Mouse (Mus musculus) lung, adult 2 months (tissue): ENCODE results near the gene Msi2. TPM values are rescaled to one million over a fixed set of nuclear protein-coding genes. Genes with fewer than 3 reads are reported as not detected.

Experiments
- DNase-seq: peaks from one replicate; pipeline ENCODE4 v3.0.0; 2022
- H3K4me1 ChIP-seq: fragments of 200-500 bp; 2 replicates; pipeline ENCODE4 v1.6.1; 2011; ENCODE audit warnings: low read length; ENCODE audit not compliant: control insufficient read depth, insufficient read depth
- H3K4me3 ChIP-seq: fragments of 200-500 bp; replicated peaks from 2 replicates; pipeline ENCODE3; 2011; ENCODE audit warnings: low read depth, mild to moderate bottlenecking, control low read depth, low read length; ENCODE audit errors: extremely low read depth
- CTCF ChIP-seq: fragments of 200-500 bp; IDR thresholded peaks from 2 replicates; pipeline ENCODE4 v1.5.1; 2011; ENCODE audit warnings: mild to moderate bottlenecking, low read length, control low read depth; ENCODE audit not compliant: insufficient read depth
- POLR2A ChIP-seq: fragments of 200-500 bp; IDR thresholded peaks from 2 replicates; pipeline ENCODE4 v1.6.1; 2011; ENCODE audit warnings: low read depth, mild to moderate bottlenecking, control low read depth, low read length, borderline replicate concordance; ENCODE audit errors: extremely low read depth
- WGBS: fragments of 180-500 bp; shearing (Covaris S2); methylation state at CpG from one replicate; pipeline ENCODE4 v1.1.7; 2018; 5-methylcytosine and 5-hydroxymethylcytosine counted together
- polyA plus RNA-seq: library from polyadenylated mRNA; depleted of rRNA; stranded (reverse); fragments of >200 nt; gene quantifications from 2 replicates; pipeline ENCODE4 v1.2.3, GENCODE M21; 2012

The Msi2 gene
- polyA plus RNA-seq, 1 experiment, result 29.5 TPM

- TF ChIP-seq POLR2A, result no peak
- TF ChIP-seq CTCF, result no peak
- peaks cover 9% of the 10 kb centered on the region for H3K4me1 ChIP-seq
- no peak overlapping the region for H3K4me3 ChIP-seq
- DNase-seq, result no peak
- 71% methylated on average over 4 of the region's 4 CpGs for WGBS
These were observed 88.7 kb downstream of the Msi2 start for GRCm38 (mm10) chr11:88629619-88630018.

GRCm38 (mm10) chr11:88629165-88629564 lies 89.1 kb downstream of the Msi2 start:
- Histone ChIP-seq H3K4me3 (no peak overlapping the region), H3K4me1 (peaks cover 9% of the 10 kb centered on the region)
- TF ChIP-seq CTCF (no peak), POLR2A (no peak)
- no peak for DNase-seq
- 63% methylated on average over 4 of the region's 4 CpGs for WGBS

GRCm38 (mm10) chr11:88628676-88629075 lies 89.6 kb downstream of the Msi2 start:
- Histone ChIP-seq H3K4me1 (peaks cover 11% of the 10 kb centered on the region), H3K4me3 (no peak overlapping the region)
- no peak for DNase-seq
- no peak for TF ChIP-seq CTCF
- TF ChIP-seq POLR2A, result no peak
- WGBS, result 47% methylated on average over 3 of the region's 3 CpGs

GRCm38 (mm10) chr11:88627327-88627726 lies 91.0 kb downstream of the Msi2 start:
- 50% methylated on average over 7 of the region's 7 CpGs for WGBS
- Histone ChIP-seq H3K4me3 (no peak overlapping the region), H3K4me1 (peaks cover 15% of the 10 kb centered on the region)
- no peak for TF ChIP-seq CTCF
- TF ChIP-seq POLR2A, result no peak
- no peak for DNase-seq

- TF ChIP-seq CTCF (no peak), POLR2A (no peak)
- H3K4me1 ChIP-seq, result peaks cover 19% of the 10 kb centered on the region
- no peak overlapping the region for H3K4me3 ChIP-seq
- no peak for DNase-seq
- WGBS, result 71% methylated on average over 8 of the region's 8 CpGs
These were observed 91.7 kb downstream of the Msi2 start for GRCm38 (mm10) chr11:88626576-88626975.

- no peak for DNase-seq
- Histone ChIP-seq H3K4me3 (no peak overlapping the region), H3K4me1 (peaks cover 19% of the 10 kb centered on the region)
- TF ChIP-seq CTCF (no peak), POLR2A (no peak)
- WGBS, result 97% methylated on average over 9 of the region's 9 CpGs
These were observed 92.3 kb downstream of the Msi2 start for GRCm38 (mm10) chr11:88626061-88626460.

- TF ChIP-seq CTCF (no peak), POLR2A (no peak)
- Histone ChIP-seq H3K4me1 (peaks cover 26% of the 10 kb centered on the region), H3K4me3 (no peak overlapping the region)
- DNase-seq, result no peak
- 80% methylated on average over 14 of the region's 14 CpGs for WGBS
These were observed 93.2 kb downstream of the Msi2 start for GRCm38 (mm10) chr11:88625063-88625462.

- DNase-seq, result no peak
- H3K4me1 ChIP-seq, result peaks cover 29% of the 10 kb centered on the region
- WGBS, result 72% methylated on average over 6 of the region's 6 CpGs
- no peak for TF ChIP-seq POLR2A
- TF ChIP-seq CTCF, result no peak
- H3K4me3 ChIP-seq, result no peak overlapping the region
These were observed 93.7 kb downstream of the Msi2 start for GRCm38 (mm10) chr11:88624627-88625026.

- no peak for DNase-seq
- Histone ChIP-seq H3K4me1 (peaks cover 33% of the 10 kb centered on the region), H3K4me3 (no peak overlapping the region)
- 58% methylated on average over 6 of the region's 6 CpGs for WGBS
- TF ChIP-seq CTCF, result no peak
- TF ChIP-seq POLR2A, result no peak
These were observed 94.6 kb downstream of the Msi2 start for GRCm38 (mm10) chr11:88623671-88624070.

GRCm38 (mm10) chr11:88622496-88622895 lies 95.8 kb downstream of the Msi2 start:
- TF ChIP-seq CTCF (no peak), POLR2A (no peak)
- 20% methylated on average over 6 of the region's 6 CpGs for WGBS
- DNase-seq, result no peak
- Histone ChIP-seq H3K4me3 (no peak overlapping the region), H3K4me1 (peaks cover 39% of the 10 kb centered on the region)
